Mouse (Mus musculus) bone marrow macrophage, adult 2 months (primary cell): Measurements from ENCODE around the gene Disc1.

Experiments
- CTCF ChIP-seq: IDR thresholded peaks from 2 replicates; pipeline ENCODE4 v1.5.1; 2012; ENCODE audit warnings: low read depth, mild to moderate bottlenecking, low read length, moderate library complexity
- POLR2A ChIP-seq: IDR thresholded peaks from 2 replicates; pipeline ENCODE4 v1.6.1; 2012; ENCODE audit warnings: mild to moderate bottlenecking, low read depth, low read length, borderline replicate concordance

- TF ChIP-seq CTCF: peak; percentile 87
- no peak for TF ChIP-seq POLR2A
Observed at GRCm38 (mm10) chr8:125183548-125184451, 129.8 kb downstream of the Disc1 start.
